Mouse (Mus musculus): ENCODE measurements around the gene Tchp. TPM values are rescaled to one million over a fixed set of nuclear protein-coding genes. Genes with fewer than 3 reads are reported as not detected.

Tchp gene
- 15.8 TPM for polyA plus RNA-seq (2017; shearing (Covaris generic))

GRCm38 (mm10) chr5:114707265-114708068, at the start of gene Tchp:
Gene Tchp (plus strand): TSS chr5:114707760.

GRCm38 (mm10) chr5:114658255-114658654, 49.3 kb upstream of the Tchp start, which contains the start of gene Trpv4:
Gene Trpv4 (minus strand): TSS chr5:114658421.

GRCm38 (mm10) chr5:114690633-114691567, 16.7 kb upstream of the Tchp start, which contains the start of gene Gltp:
Gene Gltp (minus strand): TSS chr5:114690984.

Other genes starting within 250 kb of the Tchp start
- 0.98 TPM for gene Fam222a, start 139.7 kb upstream of the Tchp start, polyA plus RNA-seq (2017; shearing (Covaris generic))
- 0.33 TPM for gene Trpv4, start 49.3 kb upstream of the Tchp start, polyA plus RNA-seq (2017; shearing (Covaris generic))
- 103 TPM for gene Gltp, start 16.8 kb upstream of the Tchp start, polyA plus RNA-seq (2017; shearing (Covaris generic))
- gene Ankrd13a, start 66.9 kb downstream of the Tchp start, polyA plus RNA-seq (2017; shearing (Covaris generic)) = 124 TPM
- gene Git2, start 67.8 kb downstream of the Tchp start, polyA plus RNA-seq (2017; shearing (Covaris generic)) = 97.3 TPM
- gene 1500011B03Rik, start 115.7 kb downstream of the Tchp start, polyA plus RNA-seq (2017; shearing (Covaris generic)) = 41.1 TPM
- not detected for gene 4930519G04Rik, start 145.9 kb downstream of the Tchp start, polyA plus RNA-seq (2017; shearing (Covaris generic))
- gene Gm9936, start 150.9 kb downstream of the Tchp start, polyA plus RNA-seq (2017; shearing (Covaris generic)) = not detected
- gene Oasl2, start 189.2 kb downstream of the Tchp start, polyA plus RNA-seq (2017; shearing (Covaris generic)) = 19.3 TPM
- gene Oasl1, start 215.5 kb downstream of the Tchp start, polyA plus RNA-seq (2017; shearing (Covaris generic)) = 8.6 TPM
- 24.9 TPM for gene 2210016L21Rik, start 234.4 kb downstream of the Tchp start, polyA plus RNA-seq (2017; shearing (Covaris generic))